Mouse (Mus musculus) small intestine, adult 2 months (tissue): ENCODE data around the gene Ccdc106.

Experiments used
- CTCF ChIP-seq: fragments of 200-500 bp; IDR thresholded peaks from 2 replicates; pipeline ENCODE4 v1.5.1; 2012; ENCODE audit warnings: low read depth, mild to moderate bottlenecking, control low read depth, inconsistent platforms, low read length, moderate library complexity, mixed read lengths; ENCODE audit not compliant: insufficient replicate concordance, insufficient read length; ENCODE audit errors: extremely low read depth
- POLR2A ChIP-seq: fragments of 200-500 bp; IDR thresholded peaks from 2 replicates; pipeline ENCODE4 v1.6.1; 2012; ENCODE audit warnings: low read depth, mild to moderate bottlenecking, control low read depth, inconsistent platforms, low read length, moderate library complexity

DNA sequence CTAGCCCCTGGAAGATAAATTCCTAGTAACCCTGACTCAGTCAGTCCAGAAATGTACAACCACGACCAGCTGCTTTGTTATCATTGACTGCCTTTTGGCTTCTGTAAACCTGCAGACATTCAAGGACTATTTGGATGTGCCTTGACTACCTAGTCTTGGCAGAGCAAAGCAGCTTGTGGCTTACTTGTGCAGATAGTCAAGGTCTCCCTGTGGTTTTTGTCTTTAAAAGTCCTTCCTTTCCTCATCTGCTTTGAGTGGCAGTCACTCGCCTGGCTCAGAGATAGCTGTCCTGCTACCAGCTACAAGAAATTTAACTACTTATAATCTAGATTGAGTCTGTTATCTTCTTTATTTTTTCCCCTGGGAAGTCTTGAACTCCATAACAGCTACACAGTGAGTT lies 24.6 kb downstream of the Ccdc106 start:
- TF ChIP-seq CTCF, result no peak
- TF ChIP-seq POLR2A, result no peak
